Mouse (Mus musculus): Measurements from ENCODE around the gene Arhgef3.

GRCm38 (mm10) chr14:27432064-27432463 is 317.4 kb downstream of the Arhgef3 start:
- no peak for TF ChIP-seq CTCF (IDR thresholded peaks at IDR 0.05; ENCODE audit: low read depth)
- TF ChIP-seq EP300 (IDR thresholded peaks at IDR 0.05; ENCODE audit: low read depth) = no peak
